Mouse (Mus musculus): Measurements from ENCODE around the gene Ccin. TPM values are rescaled to one million over a fixed set of nuclear protein-coding genes. Genes with fewer than 3 reads are reported as not detected.
A peak's percentile ranks its signal among the peaks of the same experiment; 100 is the strongest.

Ccin gene
- total and polyA plus RNA-seq, 3 experiments, result not detected

DNA sequence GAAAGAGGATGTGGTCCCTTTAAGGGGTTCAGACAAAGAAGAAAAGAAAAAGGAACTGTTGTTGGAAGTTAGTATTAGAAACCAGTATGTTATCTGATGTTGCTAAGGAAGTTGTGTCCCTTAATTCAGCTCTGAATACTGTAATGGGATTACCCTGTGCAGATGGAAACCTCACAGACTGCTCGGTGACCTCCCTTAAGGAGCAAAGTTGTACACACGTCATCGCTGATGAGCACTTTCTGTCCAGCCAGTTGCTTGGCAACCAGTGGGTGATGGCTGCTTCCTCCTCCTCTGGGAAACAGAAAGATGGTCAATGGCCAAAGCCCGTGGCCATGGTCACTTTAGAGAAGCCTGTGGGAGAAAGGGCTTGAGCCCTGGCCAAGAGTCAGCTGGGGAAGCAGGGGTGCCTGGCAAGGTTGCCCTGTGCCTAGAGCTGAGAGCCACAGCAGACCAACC is 9.7 kb upstream of the Ccin start:
- H3K27ac ChIP-seq (ENCODE audit: insufficient read depth, low read depth), result peak overlapping the region; percentile 71
- H3K9me3 ChIP-seq (replicated peaks; ENCODE audit: low read length), result no peaks in the 10 kb centered on the region
- H3K4me1 ChIP-seq (ENCODE audit: control insufficient read depth in 1 of 2, insufficient read depth in 2 of 2), result peaks cover 41 to 84% of the 10 kb centered on the region in 2 experiments
- TF ChIP-seq RCOR1 (conservative IDR thresholded peaks at IDR 0.05; ENCODE audit: low read depth, low read length) (no peak), USF1 (IDR thresholded peaks at IDR 0.05; ENCODE audit: low read depth, low read length) (no peak), BHLHE40 (IDR thresholded peaks at IDR 0.05; ENCODE audit: low read depth, low read length) (no peak), SIN3A (IDR thresholded peaks at IDR 0.05; ENCODE audit: low read length) (no peak), MAZ (IDR thresholded peaks at IDR 0.05; ENCODE audit: low read depth, low read length) (no peak), EP300 (IDR thresholded peaks at IDR 0.05; ENCODE audit: low read length) (peak; percentile 70), GABPA (IDR thresholded peaks at IDR 0.05; ENCODE audit: insufficient replicate concordance, low read depth, low read length) (no peak), IRF4 (IDR thresholded peaks at IDR 0.05; ENCODE audit: low read depth, low read length) (0 out of 2 replicates have a peak, but pooled peaks have one; percentile 9), JUN (IDR thresholded peaks at IDR 0.05; ENCODE audit: insufficient read depth, low read depth, low read length) (no peak; the same call in 1 of the 2 replicates), ELF1 (IDR thresholded peaks at IDR 0.05; ENCODE audit: low read depth, low read length) (no peak), ZC3H11A (IDR thresholded peaks at IDR 0.05; ENCODE audit: low read depth, low read length) (no peak), HCFC1 (IDR thresholded peaks at IDR 0.05; ENCODE audit: low read depth, low read length) (no peak), TBP (conservative IDR thresholded peaks at IDR 0.05; ENCODE audit: low read depth, low read length) (no peak), E2F4 (IDR thresholded peaks at IDR 0.05; ENCODE audit: insufficient replicate concordance, low read depth, low read length) (no peak), MEF2A (IDR thresholded peaks at IDR 0.05; ENCODE audit: borderline replicate concordance, low read depth, low read length) (no peak), CTCF (conservative IDR thresholded peaks at IDR 0.05 in 1 of 2, IDR thresholded peaks at IDR 0.05 in 1 of 2; ENCODE audit: low read depth in 2 of 2, low read length in 2 of 2) (no peak), JUND (conservative IDR thresholded peaks at IDR 0.05; ENCODE audit: low read depth, low read length) (no peak), NELFE (IDR thresholded peaks at IDR 0.05; ENCODE audit: low read depth, low read length) (no peak), UBTF (IDR thresholded peaks at IDR 0.05; ENCODE audit: low read depth, low read length) (no peak), MAFK (IDR thresholded peaks at IDR 0.05; ENCODE audit: insufficient replicate concordance, low read length) (no peak), NRF1 (IDR thresholded peaks at IDR 0.05; ENCODE audit: low read depth, low read length) (no peak), POLR2A (IDR thresholded peaks at IDR 0.05; ENCODE audit: low read depth, low read length) (no peak), ZMIZ1 (IDR thresholded peaks at IDR 0.05; ENCODE audit: low read depth, low read length) (no peak), USF2 (conservative IDR thresholded peaks at IDR 0.05; ENCODE audit: low read depth, low read length) (no peak), ETS1 (conservative IDR thresholded peaks at IDR 0.05; ENCODE audit: low read depth, low read length) (peak; percentile 66), POLR2AphosphoS2 (IDR thresholded peaks at IDR 0.05; ENCODE audit: low read depth, low read length) (no peak)
- dilution Hi-C loops (cut with MboI; ENCODE audit: extremely low pct_ligation_motif_present, extremely low pct_unique_long_range_greater_than_20kb, low sequenced_read_pairs) (no loop called here), in situ Hi-C loops (cut with MboI; ENCODE audit: low pct_ligation_motif_present, low pct_unique_long_range_greater_than_20kb, low sequenced_read_pairs) (no loop called here)
- peak overlapping the region; percentile 29; the same call in 1 of the 2 replicates for H3K9ac ChIP-seq (ENCODE audit: insufficient read depth, low read depth)
- DNase-seq (ENCODE audit: extremely low read depth), result peak; percentile 83
- peaks cover 3% of the 10 kb centered on the region; the same call in 1 of the 2 replicates for H3K79me2 ChIP-seq (replicated peaks; ENCODE audit: control insufficient read depth, extremely low read depth, insufficient read depth, poor library complexity, severe bottlenecking)
- no peak overlapping the region for H3K4me3 ChIP-seq (replicated peaks in 1 of 3; ENCODE audit: low read depth in 2 of 3, low read length in 2 of 3, poor library complexity in 1 of 3)
- H3K4me2 ChIP-seq (ENCODE audit: insufficient read depth, low read depth, poor library complexity, severe bottlenecking), result peak overlapping the region; percentile 25; the same call in 1 of the 2 replicates
- peaks cover 16 to 52% of the 10 kb centered on the region in 2 experiments for H3K36me3 ChIP-seq (replicated peaks in 1 of 2; ENCODE audit: control insufficient read depth in 1 of 2, insufficient read depth in 1 of 2, low read length in 1 of 2)
- no peaks in the 10 kb centered on the region for H3K27me3 ChIP-seq (replicated peaks)
